Mouse (Mus musculus): ENCODE measurements around the gene Armh1.
"Not testable (repeated sequence)": the region's sequence is repeated elsewhere in the genome, so short reads cannot be mapped to it uniquely, and the experiment has no call there.

- not testable (repeated sequence) for TF ChIP-seq CTCF (IDR thresholded peaks at IDR 0.05; ENCODE audit: low read depth)
- TF ChIP-seq EP300 (IDR thresholded peaks at IDR 0.05; ENCODE audit: low read depth) = peak; percentile 10; the same call in 1 of the 2 replicates
Observed at GRCm38 (mm10) chr4:117182759-117183096, 69.2 kb downstream of the Armh1 start.

All from heart, postnatal 0 days (tissue).